Mouse (Mus musculus): ENCODE results near the gene Atcay. TPM values are rescaled to one million over a fixed set of nuclear protein-coding genes. Genes with fewer than 3 reads are reported as not detected.

Gene Atcay
- polyA plus RNA-seq, 1 experiment from 2014 or later, result 0.14 TPM

DNA sequence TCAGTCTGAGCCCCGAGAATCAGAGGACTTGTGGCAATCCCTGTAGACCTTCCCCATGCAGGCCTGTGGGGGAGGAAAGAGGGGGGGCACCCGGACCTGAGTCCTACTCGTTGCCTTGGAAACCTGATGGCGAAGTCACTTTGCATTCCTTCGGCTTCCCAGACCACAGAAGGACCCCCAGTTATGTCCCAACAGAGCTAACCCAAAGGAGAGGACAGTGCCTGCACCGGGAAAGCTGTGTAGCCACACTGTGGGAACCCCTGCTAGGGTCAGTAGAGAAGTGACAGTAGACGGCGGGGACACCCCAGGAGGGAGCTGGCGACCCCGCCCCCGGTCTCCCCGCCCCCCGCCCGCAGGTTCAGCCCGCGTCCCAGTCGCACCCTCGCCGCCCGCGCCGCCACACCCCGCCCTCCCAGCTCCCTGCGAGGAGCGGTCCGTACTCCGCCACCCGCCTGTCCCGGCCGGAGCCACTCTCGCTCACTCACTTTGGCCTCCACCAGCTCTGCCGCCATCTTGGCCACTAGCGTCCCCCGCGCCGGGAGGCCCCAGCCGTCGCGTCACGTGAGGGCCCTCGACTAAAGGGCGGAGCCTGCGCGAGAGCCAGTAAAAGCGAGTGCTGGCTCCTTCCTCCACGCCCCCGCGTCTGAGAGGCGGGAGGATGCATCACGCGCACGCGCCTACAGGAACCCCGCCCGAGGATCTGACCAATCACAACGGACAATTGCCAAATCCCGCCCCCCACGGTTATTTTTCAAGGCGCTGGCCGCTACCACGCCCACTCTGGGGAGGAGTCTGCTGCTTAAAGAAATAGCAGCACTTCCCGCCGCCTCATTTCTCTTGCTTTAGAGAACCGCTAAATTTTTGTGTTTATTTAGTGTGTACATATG lies 63.2 kb downstream of the Atcay start, which contains the start of gene Pias4:
Pias4 (minus strand) TSS at position 724 of the 887 bp plus-strand sequence.
- Histone ChIP-seq H3K36me3 (ENCODE audit: insufficient read depth, low read length) (peaks cover 12% of the 10 kb centered on the region), H3K4me2 (replicated peaks; ENCODE audit: low read depth, low read length) (peak within 1 kb of the TSS; percentile 61), H3K27me3 (ENCODE audit: insufficient read depth, low read length) (no peaks in the 10 kb centered on the region), H3K4me3 (ENCODE audit: low read length) (peak within 1 kb of the TSS; percentile 88), H3K9me3 (ENCODE audit: low read length) (no peaks in the 10 kb centered on the region), H3K9ac (replicated peaks; ENCODE audit: low read length) (peak within 1 kb of the TSS; percentile 80), H3K27ac (ENCODE audit: low read length) (peak within 1 kb of the TSS; percentile 89), H3K4me1 (ENCODE audit: insufficient read depth, low read length) (peaks cover 28% of the 10 kb centered on the region)
- under 1% methylated on average over 60 of the region's 64 CpGs for WGBS
- peak; percentile 85 for ATAC-seq (ENCODE audit: low FRiP score, low TSS enrichment)

DNA sequence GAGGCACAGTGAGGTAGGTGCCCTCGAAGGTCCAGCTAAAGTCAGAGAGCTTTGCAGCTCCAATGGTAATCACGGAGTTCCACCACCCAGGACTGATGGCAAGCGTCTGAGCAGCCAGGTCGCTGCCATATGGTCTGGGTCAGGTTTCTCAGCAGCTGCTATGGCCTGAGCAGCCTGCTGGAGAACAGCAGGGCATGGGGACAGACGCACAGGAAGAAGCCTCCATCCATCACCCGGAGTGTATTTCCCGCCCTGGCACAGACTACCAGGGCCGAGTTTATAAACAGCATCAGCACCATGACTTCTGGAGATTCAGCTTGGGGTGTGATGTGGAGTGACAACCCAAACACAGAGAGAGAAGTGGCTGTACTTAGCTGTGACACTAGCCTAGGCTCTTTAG lies 65.5 kb downstream of the Atcay start:
- ATAC-seq (ENCODE audit: low FRiP score, low TSS enrichment), result no peak
- Histone ChIP-seq H3K4me1 (ENCODE audit: insufficient read depth, low read length) (peaks cover 37% of the 10 kb centered on the region), H3K9ac (replicated peaks; ENCODE audit: low read length) (no peak overlapping the region), H3K27ac (ENCODE audit: low read length) (no peak overlapping the region), H3K36me3 (ENCODE audit: insufficient read depth, low read length) (peaks cover 34% of the 10 kb centered on the region), H3K9me3 (ENCODE audit: low read length) (no peaks in the 10 kb centered on the region), H3K4me3 (ENCODE audit: low read length) (no peak overlapping the region), H3K27me3 (ENCODE audit: insufficient read depth, low read length) (no peaks in the 10 kb centered on the region), H3K4me2 (replicated peaks; ENCODE audit: low read depth, low read length) (no peak overlapping the region)
- WGBS, result 46% methylated on average over 8 of the region's 8 CpGs

DNA sequence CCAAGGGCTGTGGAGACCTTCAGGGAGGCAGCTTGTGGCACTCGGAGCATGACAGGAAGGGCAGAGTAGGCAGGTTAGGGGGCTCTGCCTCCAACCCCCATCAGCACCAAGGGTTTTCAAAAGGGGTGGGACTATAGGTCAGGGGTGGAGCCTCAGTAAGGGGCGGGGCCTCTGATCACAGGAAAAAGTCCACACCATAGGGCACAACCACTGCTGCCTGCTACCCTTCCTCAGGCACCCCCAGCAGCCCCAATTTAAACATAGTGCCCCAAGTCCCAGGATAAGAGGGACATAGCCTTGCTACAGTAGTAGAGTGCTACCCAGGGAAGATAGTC lies 68.3 kb downstream of the Atcay start:
- Histone ChIP-seq H3K9me3 (ENCODE audit: low read length) (no peaks in the 10 kb centered on the region), H3K9ac (replicated peaks; ENCODE audit: low read length) (0 out of 2 replicates have a peak overlapping the region, but pooled peaks have one; percentile 2), H3K4me3 (ENCODE audit: low read length) (no peak overlapping the region), H3K27ac (ENCODE audit: low read length) (no peak overlapping the region), H3K4me2 (replicated peaks; ENCODE audit: low read depth, low read length) (no peak overlapping the region), H3K36me3 (ENCODE audit: insufficient read depth, low read length) (peaks cover 49% of the 10 kb centered on the region), H3K4me1 (ENCODE audit: insufficient read depth, low read length) (peaks cover 28% of the 10 kb centered on the region), H3K27me3 (ENCODE audit: insufficient read depth, low read length) (no peaks in the 10 kb centered on the region)
- no peak for ATAC-seq (ENCODE audit: low FRiP score, low TSS enrichment)
- WGBS, result 35% methylated on average over 2 of the region's 2 CpGs

DNA sequence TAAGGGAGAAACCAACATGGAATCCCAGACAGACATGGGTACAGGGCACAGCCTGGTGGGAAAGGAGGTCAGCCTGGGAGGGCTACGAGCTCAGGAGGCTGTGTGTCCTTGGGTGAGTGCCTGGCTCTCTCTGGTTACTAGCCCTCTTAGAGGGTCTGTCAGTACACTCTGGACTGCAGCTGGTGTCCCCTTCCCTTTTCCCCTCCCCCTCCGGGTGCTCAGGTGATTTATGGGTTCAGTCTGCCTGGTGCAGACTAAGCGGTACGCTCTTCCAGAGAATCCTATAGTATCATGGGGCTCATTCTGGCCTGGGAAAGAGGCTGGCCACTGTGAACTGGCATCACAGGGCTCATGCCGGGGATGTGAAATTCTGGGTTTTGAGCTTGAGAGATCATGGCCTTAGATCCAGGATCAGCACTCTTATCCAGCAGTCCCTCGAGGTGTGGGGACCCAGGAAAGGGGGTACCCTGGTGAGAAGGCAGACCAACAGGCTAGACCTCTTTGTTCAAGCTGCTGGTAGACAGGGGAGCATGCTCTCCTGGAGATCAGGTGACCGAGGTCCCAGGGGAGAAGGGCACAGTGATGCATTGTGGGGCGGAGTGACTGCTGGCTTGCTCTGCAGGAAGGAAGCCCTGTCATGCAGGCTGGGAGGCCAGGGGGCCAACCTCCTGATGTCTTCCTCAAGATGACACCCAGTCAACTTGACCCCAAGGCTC lies 68.9 kb downstream of the Atcay start:
- Histone ChIP-seq H3K36me3 (ENCODE audit: insufficient read depth, low read length) (peaks cover 55% of the 10 kb centered on the region), H3K9me3 (ENCODE audit: low read length) (no peaks in the 10 kb centered on the region), H3K4me3 (ENCODE audit: low read length) (no peak overlapping the region), H3K4me2 (replicated peaks; ENCODE audit: low read depth, low read length) (no peak overlapping the region), H3K9ac (replicated peaks; ENCODE audit: low read length) (0 out of 2 replicates have a peak overlapping the region, but pooled peaks have one; percentile 2), H3K4me1 (ENCODE audit: insufficient read depth, low read length) (peaks cover 26% of the 10 kb centered on the region), H3K27me3 (ENCODE audit: insufficient read depth, low read length) (no peaks in the 10 kb centered on the region), H3K27ac (ENCODE audit: low read length) (0 out of 2 replicates have a peak overlapping the region, but pooled peaks have one; percentile 36)
- 50% methylated on average over 8 of the region's 8 CpGs for WGBS
- peak; percentile 21; the same call in 1 of the 2 replicates for ATAC-seq (ENCODE audit: low FRiP score, low TSS enrichment)

DNA sequence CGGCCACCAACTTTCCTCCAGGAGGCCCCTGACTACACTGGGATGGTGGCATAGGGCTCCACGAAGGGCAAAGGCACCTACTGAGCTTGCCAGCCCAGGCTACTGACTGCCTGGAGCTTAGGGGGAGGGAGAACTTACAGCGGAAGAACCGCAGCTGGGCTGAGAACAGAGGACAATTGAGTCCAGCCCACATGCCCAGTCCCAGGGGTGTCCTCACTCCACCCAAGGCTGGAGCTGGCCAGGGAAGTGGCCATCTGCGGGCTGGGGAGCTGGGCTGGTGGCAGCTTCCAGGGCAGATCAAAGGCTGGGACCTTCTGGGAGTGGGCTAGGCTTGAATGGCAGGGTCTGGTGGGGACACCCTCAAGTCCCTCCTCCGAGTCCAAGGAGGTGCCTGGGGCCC lies 75.9 kb downstream of the Atcay start:
- 89% methylated on average over 6 of the region's 6 CpGs for WGBS
- Histone ChIP-seq H3K27me3 (ENCODE audit: insufficient read depth, low read length) (no peaks in the 10 kb centered on the region), H3K9ac (replicated peaks; ENCODE audit: low read length) (no peak overlapping the region), H3K9me3 (ENCODE audit: low read length) (no peaks in the 10 kb centered on the region), H3K27ac (ENCODE audit: low read length) (no peak overlapping the region), H3K4me1 (ENCODE audit: insufficient read depth, low read length) (peaks cover 5% of the 10 kb centered on the region; the same call in 1 of the 2 replicates), H3K36me3 (ENCODE audit: insufficient read depth, low read length) (peaks cover 71% of the 10 kb centered on the region), H3K4me2 (replicated peaks; ENCODE audit: low read depth, low read length) (no peak overlapping the region), H3K4me3 (ENCODE audit: low read length) (no peak overlapping the region)
- no peak for ATAC-seq (ENCODE audit: low FRiP score, low TSS enrichment)

Small RNA genes within 50 kb of the gene (microRNA-seq; reads per million reads assigned to microRNA genes)
- 6.6 reads per million, percentile 24 among the genes with 10 or more reads in this experiment for gene Mir3057

Other genes with a start within 250 kb of the Atcay start
- 6.6 and 6.7 TPM in 2 replicates for gene Gng7, start 215.9 kb downstream of the Atcay start, polyA plus RNA-seq (2015; fragmentation: Nextera tagmentation; extraction: Ambion mirVana)
- gene Diras1, start 205.2 kb downstream of the Atcay start, polyA plus RNA-seq (2015; fragmentation: Nextera tagmentation; extraction: Ambion mirVana), result 0.11 and 0.41 TPM in 2 replicates
- 19.6 and 19.9 TPM in 2 replicates for gene Slc39a3, start 193.4 kb downstream of the Atcay start, polyA plus RNA-seq (2015; fragmentation: Nextera tagmentation; extraction: Ambion mirVana)
- gene Sgta, start 170.7 kb downstream of the Atcay start, polyA plus RNA-seq (2015; fragmentation: Nextera tagmentation; extraction: Ambion mirVana), result 244 and 250 TPM in 2 replicates
- gene Thop1, start 160.8 kb downstream of the Atcay start, polyA plus RNA-seq (2015; fragmentation: Nextera tagmentation; extraction: Ambion mirVana), result 69.6 and 70.0 TPM in 2 replicates
- 0.24 and 0.29 TPM in 2 replicates for gene Creb3l3, start 132.0 kb downstream of the Atcay start, polyA plus RNA-seq (2015; fragmentation: Nextera tagmentation; extraction: Ambion mirVana)
- gene Map2k2, start 124.9 kb downstream of the Atcay start, polyA plus RNA-seq (2015; fragmentation: Nextera tagmentation; extraction: Ambion mirVana), result 195 and 207 TPM in 2 replicates
- 24.4 and 25.2 TPM in 2 replicates for gene Zbtb7a, start 95.6 kb downstream of the Atcay start, polyA plus RNA-seq (2015; fragmentation: Nextera tagmentation; extraction: Ambion mirVana)
- gene Pias4, start 62.9 kb downstream of the Atcay start, polyA plus RNA-seq (2015; fragmentation: Nextera tagmentation; extraction: Ambion mirVana), result 51.0 and 56.2 TPM in 2 replicates
- 663 and 672 TPM in 2 replicates for gene Eef2, start 54.2 kb downstream of the Atcay start, polyA plus RNA-seq (2015; fragmentation: Nextera tagmentation; extraction: Ambion mirVana)
- 38.4 and 39.3 TPM in 2 replicates for gene Dapk3, start 47.8 kb downstream of the Atcay start, polyA plus RNA-seq (2015; fragmentation: Nextera tagmentation; extraction: Ambion mirVana)
- gene 4930442H23Rik, start 47.0 kb downstream of the Atcay start, polyA plus RNA-seq (2015; fragmentation: Nextera tagmentation; extraction: Ambion mirVana), result not detected in 2 replicates
- not detected in 2 replicates for gene Nmrk2, start 28.8 kb downstream of the Atcay start, polyA plus RNA-seq (2015; fragmentation: Nextera tagmentation; extraction: Ambion mirVana)
- 7.1 and 7.8 TPM in 2 replicates for gene Zfr2, start 2.3 kb upstream of the Atcay start, polyA plus RNA-seq (2015; fragmentation: Nextera tagmentation; extraction: Ambion mirVana)
- 8.2 and 8.9 TPM in 2 replicates for gene Matk, start 22.1 kb upstream of the Atcay start, polyA plus RNA-seq (2015; fragmentation: Nextera tagmentation; extraction: Ambion mirVana)
- gene Mrpl54, start 36.1 kb upstream of the Atcay start, polyA plus RNA-seq (2015; fragmentation: Nextera tagmentation; extraction: Ambion mirVana), result 218 and 238 TPM in 2 replicates
- gene Apba3, start 36.1 kb upstream of the Atcay start, polyA plus RNA-seq (2015; fragmentation: Nextera tagmentation; extraction: Ambion mirVana), result 88.6 and 88.7 TPM in 2 replicates
- 21.9 and 22.6 TPM in 2 replicates for gene Tjp3, start 60.7 kb upstream of the Atcay start, polyA plus RNA-seq (2015; fragmentation: Nextera tagmentation; extraction: Ambion mirVana)
- 62.9 and 63.9 TPM in 2 replicates for gene Pip5k1c, start 62.1 kb upstream of the Atcay start, polyA plus RNA-seq (2015; fragmentation: Nextera tagmentation; extraction: Ambion mirVana)
- gene Cactin, start 90.3 kb upstream of the Atcay start, polyA plus RNA-seq (2015; fragmentation: Nextera tagmentation; extraction: Ambion mirVana), result 42.3 and 43.2 TPM in 2 replicates
- 19.7 and 20.2 TPM in 2 replicates for gene Tbxa2r, start 97.9 kb upstream of the Atcay start, polyA plus RNA-seq (2015; fragmentation: Nextera tagmentation; extraction: Ambion mirVana)
- 0.09 TPM in 2 replicates for gene Gipc3, start 112.4 kb upstream of the Atcay start, polyA plus RNA-seq (2015; fragmentation: Nextera tagmentation; extraction: Ambion mirVana)
- 90.6 and 94.5 TPM in 2 replicates for gene Hmg20b, start 119.6 kb upstream of the Atcay start, polyA plus RNA-seq (2015; fragmentation: Nextera tagmentation; extraction: Ambion mirVana)
- gene Mfsd12, start 126.7 kb upstream of the Atcay start, polyA plus RNA-seq (2015; fragmentation: Nextera tagmentation; extraction: Ambion mirVana), result 9.8 and 12.5 TPM in 2 replicates
- gene 4930404N11Rik, start 135.0 kb upstream of the Atcay start, polyA plus RNA-seq (2015; fragmentation: Nextera tagmentation; extraction: Ambion mirVana), result 0.98 and 1.2 TPM in 2 replicates
- gene Fzr1, start 147.7 kb upstream of the Atcay start, polyA plus RNA-seq (2015; fragmentation: Nextera tagmentation; extraction: Ambion mirVana), result 111 and 115 TPM in 2 replicates
- 87.6 and 104 TPM in 2 replicates for gene Dohh, start 153.6 kb upstream of the Atcay start, polyA plus RNA-seq (2015; fragmentation: Nextera tagmentation; extraction: Ambion mirVana)
- gene Gm48551, start 153.6 kb upstream of the Atcay start, polyA plus RNA-seq (2015; fragmentation: Nextera tagmentation; extraction: Ambion mirVana), result 5.0 and 5.2 TPM in 2 replicates
- 1.4 and 1.6 TPM in 2 replicates for gene Gm48552, start 158.2 kb upstream of the Atcay start, polyA plus RNA-seq (2015; fragmentation: Nextera tagmentation; extraction: Ambion mirVana)
- gene Smim24, start 162.2 kb upstream of the Atcay start, polyA plus RNA-seq (2015; fragmentation: Nextera tagmentation; extraction: Ambion mirVana), result 42.7 and 44.1 TPM in 2 replicates
- 87.8 and 92.0 TPM in 2 replicates for gene Nfic, start 224.8 kb upstream of the Atcay start, polyA plus RNA-seq (2015; fragmentation: Nextera tagmentation; extraction: Ambion mirVana)

Measured in kidney, embryonic 16.5 days (tissue).